Mouse (Mus musculus) frontal cortex, adult (tissue): Measurements from ENCODE around the gene Gm42906.

Experiments
- ATAC-seq: cut with Nextera tagmentation; 2 replicates; pipeline ENCODE4 v1.9.2; 2017; ENCODE audit warnings: mild to moderate bottlenecking, moderate library complexity, mixed read lengths; ENCODE audit not compliant: low TSS enrichment

Gene Gm42906

GRCm38 (mm10) chr5:151027171-151027570 lies 400.8 kb downstream of the Gm42906 start:
- ATAC-seq = 0 out of 2 replicates have a peak, but pooled peaks have one; percentile 14

- no peak for ATAC-seq
These were observed 401.9 kb downstream of the Gm42906 start for GRCm38 (mm10) chr5:151026069-151026468.

GRCm38 (mm10) chr5:151024483-151024882 lies 403.5 kb downstream of the Gm42906 start:
- no peak for ATAC-seq

GRCm38 (mm10) chr5:151023461-151023860 lies 404.5 kb downstream of the Gm42906 start:
- peak; percentile 72 for ATAC-seq

GRCm38 (mm10) chr5:151022939-151023338 lies 405.0 kb downstream of the Gm42906 start:
- ATAC-seq = peak; percentile 84

GRCm38 (mm10) chr5:151022026-151022425 lies 405.9 kb downstream of the Gm42906 start:
- ATAC-seq = peak; percentile 41

GRCm38 (mm10) chr5:151020831-151021230 lies 407.1 kb downstream of the Gm42906 start:
- no peak for ATAC-seq

- ATAC-seq = peak; percentile 28
These were observed 407.7 kb downstream of the Gm42906 start for GRCm38 (mm10) chr5:151020031-151020820.

GRCm38 (mm10) chr5:151018959-151019358 lies 409.0 kb downstream of the Gm42906 start:
- no peak for ATAC-seq

- no peak for ATAC-seq
These were observed 409.5 kb downstream of the Gm42906 start for GRCm38 (mm10) chr5:151018450-151018849.
